Mouse (Mus musculus) adrenal gland, postnatal 0 days (tissue): ENCODE results near the gene Prom1. TPM values are rescaled to one million over a fixed set of nuclear protein-coding genes. Genes with fewer than 3 reads are reported as not detected.

Experiments
- polyA plus RNA-seq: library from polyadenylated mRNA; unstranded; fragments of >200 nt; fragmentation: Nextera tagmentation; extraction: Ambion mirVana; gene quantifications from 2 replicates; pipeline ENCODE4 v1.2.1, GENCODE M21; 2015

Gene Prom1
- polyA plus RNA-seq: 9.5 and 13.4 TPM in 2 replicates

GRCm38 (mm10) chr5:44101231-44102110 is at the start of gene Prom1:
TSS of gene Prom1 (minus strand) at chr5:44102032.

GRCm38 (mm10) chr5:43981620-43982019 is 120.2 kb downstream of the Prom1 start, which contains the start of gene Fgfbp1:
TSS of gene Fgfbp1 (minus strand) at chr5:43981779.

Other genes with a start within 250 kb of the Prom1 start
- 10.2 and 20.7 TPM in 2 replicates for gene Cd38, start 233.5 kb downstream of the Prom1 start, polyA plus RNA-seq
- gene Gm7879, start 188.9 kb downstream of the Prom1 start, polyA plus RNA-seq: not detected in 2 replicates
- gene Fgfbp1, start 120.3 kb downstream of the Prom1 start, polyA plus RNA-seq: 0.95 and 3.5 TPM in 2 replicates
- gene Tapt1, start 124.6 kb upstream of the Prom1 start, polyA plus RNA-seq: 16.0 and 26.2 TPM in 2 replicates